Mouse (Mus musculus) splenic B cell, adult 2 months (primary cell): Measurements from ENCODE around the gene Pcyt1a.

Experiments used
- DNase-seq: peaks from one replicate; pipeline ENCODE4 v3.0.0-alpha.2; 2011; ENCODE audit warnings: low read depth, low spot score
- H3K27me3 ChIP-seq: 2 replicates; pipeline ENCODE4 v1.6.1; 2012; ENCODE audit warnings: mild to moderate bottlenecking, low read length, moderate library complexity, mixed read lengths; ENCODE audit not compliant: control insufficient read depth, poor library complexity, insufficient read depth, severe bottlenecking
- H3K36me3 ChIP-seq: 2 replicates; pipeline ENCODE4 v1.6.1; 2012; ENCODE audit warnings: mild to moderate bottlenecking, low read length, moderate library complexity, mixed read lengths; ENCODE audit not compliant: control insufficient read depth, poor library complexity, insufficient read depth, severe bottlenecking

Gene Pcyt1a

GRCm38 (mm10) chr16:32430474-32431046 is at the start of gene Pcyt1a:
Gene Pcyt1a, plus strand, starts transcription at chr16:32430921.
- Histone ChIP-seq H3K27me3 (no peaks in the 10 kb centered on the region), H3K36me3 (no peaks in the 10 kb centered on the region)
- DNase-seq = peak; percentile 87

- H3K36me3 ChIP-seq = peaks cover 14% of the 10 kb centered on the region
- no peak for DNase-seq
- no peaks in the 10 kb centered on the region for H3K27me3 ChIP-seq
Measured at GRCm38 (mm10) chr16:32382901-32383300, 47.8 kb upstream of the Pcyt1a start.

- Histone ChIP-seq H3K27me3 (no peaks in the 10 kb centered on the region), H3K36me3 (peaks cover 10% of the 10 kb centered on the region)
- no peak for DNase-seq
Measured at GRCm38 (mm10) chr16:32384885-32385284, 45.8 kb upstream of the Pcyt1a start.

- H3K36me3 ChIP-seq = peaks cover 10% of the 10 kb centered on the region
- no peak for DNase-seq
Measured at GRCm38 (mm10) chr16:32386826-32387225, 43.9 kb upstream of the Pcyt1a start.

GRCm38 (mm10) chr16:32389049-32389448 is 41.7 kb upstream of the Pcyt1a start:
- no peak for DNase-seq
- no peaks in the 10 kb centered on the region for H3K27me3 ChIP-seq
- H3K36me3 ChIP-seq = peaks cover 6% of the 10 kb centered on the region

More at GRCm38 (mm10) chr16:32386826-32387225, 43.9 kb upstream of the Pcyt1a start:
- no peaks in the 10 kb centered on the region for H3K27me3 ChIP-seq

- Histone ChIP-seq H3K36me3 (peaks cover 4% of the 10 kb centered on the region), H3K27me3 (no peaks in the 10 kb centered on the region)
- no peak for DNase-seq
Measured at GRCm38 (mm10) chr16:32389841-32390240, 40.9 kb upstream of the Pcyt1a start.

- Histone ChIP-seq H3K36me3 (peaks cover 2% of the 10 kb centered on the region), H3K27me3 (no peaks in the 10 kb centered on the region)
- DNase-seq = no peak
Measured at GRCm38 (mm10) chr16:32390882-32391281, 39.8 kb upstream of the Pcyt1a start.

- DNase-seq = no peak
- H3K36me3 ChIP-seq = no peaks in the 10 kb centered on the region; the same call in 1 of the 2 replicates
- H3K27me3 ChIP-seq = no peaks in the 10 kb centered on the region
Measured at GRCm38 (mm10) chr16:32395679-32396540, 34.8 kb upstream of the Pcyt1a start.

- no peaks in the 10 kb centered on the region; the same call in 1 of the 2 replicates for H3K36me3 ChIP-seq
- H3K27me3 ChIP-seq = no peaks in the 10 kb centered on the region
- DNase-seq = no peak
Measured at GRCm38 (mm10) chr16:32396541-32396835, 34.2 kb upstream of the Pcyt1a start.

GRCm38 (mm10) chr16:32398206-32398605 is 32.5 kb upstream of the Pcyt1a start:
- H3K27me3 ChIP-seq = no peaks in the 10 kb centered on the region

GRCm38 (mm10) chr16:32400267-32400666 is 30.5 kb upstream of the Pcyt1a start, which contains the start of gene Tm4sf19:
Gene Tm4sf19, plus strand, starts transcription at chr16:32400506.
- H3K27me3 ChIP-seq = no peaks in the 10 kb centered on the region
- no peak for DNase-seq
- no peaks in the 10 kb centered on the region for H3K36me3 ChIP-seq

More at GRCm38 (mm10) chr16:32398206-32398605, 32.5 kb upstream of the Pcyt1a start:
- DNase-seq = no peak
- no peaks in the 10 kb centered on the region; the same call in 1 of the 2 replicates for H3K36me3 ChIP-seq

- H3K27me3 ChIP-seq = no peaks in the 10 kb centered on the region
- peak; percentile 80 for DNase-seq
- no peaks in the 10 kb centered on the region for H3K36me3 ChIP-seq
Measured at GRCm38 (mm10) chr16:32401335-32401965, 29.3 kb upstream of the Pcyt1a start.

GRCm38 (mm10) chr16:32402818-32403217 is 27.9 kb upstream of the Pcyt1a start:
- Histone ChIP-seq H3K27me3 (no peaks in the 10 kb centered on the region), H3K36me3 (no peaks in the 10 kb centered on the region)
- peak; percentile 53 for DNase-seq

- H3K36me3 ChIP-seq = no peaks in the 10 kb centered on the region
- DNase-seq = no peak
- H3K27me3 ChIP-seq = no peaks in the 10 kb centered on the region
Measured at GRCm38 (mm10) chr16:32405716-32406115, 25.0 kb upstream of the Pcyt1a start.

- no peaks in the 10 kb centered on the region for H3K36me3 ChIP-seq
- DNase-seq = no peak
- H3K27me3 ChIP-seq = no peaks in the 10 kb centered on the region
Measured at GRCm38 (mm10) chr16:32406671-32407070, 24.1 kb upstream of the Pcyt1a start.
